Mouse (Mus musculus) testis, adult 2 months (tissue): Measurements from ENCODE around the gene Smg9.
A peak's percentile ranks its signal among the peaks of the same experiment; 100 is the strongest.

Experiments used
- CTCF ChIP-seq: fragments of 200-500 bp; IDR thresholded peaks from 2 replicates; pipeline ENCODE4 v1.5.1; 2012; ENCODE audit warnings: low read depth, mild to moderate bottlenecking, inconsistent platforms, low read length, moderate library complexity; ENCODE audit not compliant: control insufficient read depth, insufficient read depth, insufficient replicate concordance
- POLR2A ChIP-seq: fragments of 200-500 bp; IDR thresholded peaks from 2 replicates; pipeline ENCODE4 v1.6.1; 2012; ENCODE audit warnings: low read depth, mild to moderate bottlenecking, inconsistent platforms, low read length, moderate library complexity; ENCODE audit not compliant: control insufficient read depth

GRCm38 (mm10) chr7:24399256-24400081 lies at the start of gene Smg9:
- TF ChIP-seq CTCF (no peak), POLR2A (peak; percentile 42)
